Mouse (Mus musculus) adrenal gland, adult 8-10 months (tissue): Measurements from ENCODE around the gene Unc5c. TPM values are rescaled to one million over a fixed set of nuclear protein-coding genes. Genes with fewer than 3 reads are reported as not detected.

Experiments
- DNase-seq: peaks from one replicate; pipeline ENCODE4 v3.0.0; 2022
- total RNA-seq, 4 experiments: library from RNA; stranded (reverse); gene quantifications; 2 replicates each; pipeline ENCODE4 v1.2.4; 2022

Unc5c gene
- total RNA-seq, 4 experiments from 2014 or later: 8.6 to 14.8 (median 11.3) TPM

- DNase-seq: no peak
Measured at GRCm38 (mm10) chr3:141598936-141599335, 133.9 kb downstream of the Unc5c start.

- DNase-seq: no peak
Measured at GRCm38 (mm10) chr3:141601072-141601549, 136.1 kb downstream of the Unc5c start.

GRCm38 (mm10) chr3:141616718-141617117, 151.7 kb downstream of the Unc5c start:
- DNase-seq: no peak

GRCm38 (mm10) chr3:141618675-141619074, 153.7 kb downstream of the Unc5c start:
- no peak for DNase-seq

GRCm38 (mm10) chr3:141621496-141621895, 156.5 kb downstream of the Unc5c start:
- no peak for DNase-seq

- DNase-seq: no peak
Measured at GRCm38 (mm10) chr3:141626935-141627638, 162.1 kb downstream of the Unc5c start.

- no peak for DNase-seq
Measured at GRCm38 (mm10) chr3:141627639-141627977, 162.6 kb downstream of the Unc5c start.

- no peak for DNase-seq
Measured at GRCm38 (mm10) chr3:141629431-141629830, 164.4 kb downstream of the Unc5c start.

- no peak for DNase-seq
Measured at GRCm38 (mm10) chr3:141637900-141638299, 172.9 kb downstream of the Unc5c start.

- no peak for DNase-seq
Measured at GRCm38 (mm10) chr3:141644264-141644663, 179.2 kb downstream of the Unc5c start.

GRCm38 (mm10) chr3:141646588-141646987, 181.6 kb downstream of the Unc5c start:
- no peak for DNase-seq

- DNase-seq: no peak
Measured at GRCm38 (mm10) chr3:141650658-141651057, 185.6 kb downstream of the Unc5c start.

GRCm38 (mm10) chr3:141653915-141654314, 188.9 kb downstream of the Unc5c start:
- no peak for DNase-seq

- DNase-seq: no peak
Measured at GRCm38 (mm10) chr3:141659041-141659789, 194.2 kb downstream of the Unc5c start.

- no peak for DNase-seq
Measured at GRCm38 (mm10) chr3:141660065-141661062, 195.3 kb downstream of the Unc5c start.

GRCm38 (mm10) chr3:141689113-141689512, 224.1 kb downstream of the Unc5c start:
- DNase-seq: no peak

GRCm38 (mm10) chr3:141690676-141691075, 225.7 kb downstream of the Unc5c start:
- DNase-seq: no peak

GRCm38 (mm10) chr3:141691418-141691817, 226.4 kb downstream of the Unc5c start:
- DNase-seq: no peak

GRCm38 (mm10) chr3:141691846-141692245, 226.8 kb downstream of the Unc5c start:
- DNase-seq: no peak

- DNase-seq: no peak
Measured at GRCm38 (mm10) chr3:141699177-141699576, 234.2 kb downstream of the Unc5c start.

GRCm38 (mm10) chr3:141701381-141701909, 236.4 kb downstream of the Unc5c start:
- DNase-seq: no peak

GRCm38 (mm10) chr3:141711601-141712000, 246.6 kb downstream of the Unc5c start:
- no peak for DNase-seq
